Mouse (Mus musculus) 3T3-L1 (cell line): ENCODE results near the gene Yap1.

ENCODE experiments used
- DNase-seq: peaks from one replicate; pipeline ENCODE4 v3.0.0-alpha.2; 2015; ENCODE audit warnings: low read depth, low spot score

Yap1 gene

GRCm38 (mm10) chr9:8004370-8004991 lies at the start of gene Yap1:
Gene Yap1, minus strand, starts transcription at chr9:8004596.
- DNase-seq = peak; percentile 82

DNA sequence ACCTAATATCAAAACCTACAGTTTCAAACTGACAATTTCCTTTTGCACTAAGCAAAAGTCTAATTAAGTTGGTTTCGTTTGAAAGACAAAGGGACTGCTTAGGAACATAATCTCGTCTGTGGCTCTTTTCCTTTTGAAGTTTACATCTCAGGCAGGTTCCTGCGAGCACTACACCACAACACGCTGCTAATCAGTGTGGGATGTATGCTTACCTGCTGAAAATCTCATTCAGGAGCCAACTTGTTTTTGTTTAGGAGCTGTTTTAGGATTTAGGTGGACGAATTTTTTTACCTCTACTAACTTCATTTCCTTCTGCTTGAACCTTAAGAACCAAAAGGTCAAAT lies 38.6 kb upstream of the Yap1 start:
- no peak for DNase-seq

DNA sequence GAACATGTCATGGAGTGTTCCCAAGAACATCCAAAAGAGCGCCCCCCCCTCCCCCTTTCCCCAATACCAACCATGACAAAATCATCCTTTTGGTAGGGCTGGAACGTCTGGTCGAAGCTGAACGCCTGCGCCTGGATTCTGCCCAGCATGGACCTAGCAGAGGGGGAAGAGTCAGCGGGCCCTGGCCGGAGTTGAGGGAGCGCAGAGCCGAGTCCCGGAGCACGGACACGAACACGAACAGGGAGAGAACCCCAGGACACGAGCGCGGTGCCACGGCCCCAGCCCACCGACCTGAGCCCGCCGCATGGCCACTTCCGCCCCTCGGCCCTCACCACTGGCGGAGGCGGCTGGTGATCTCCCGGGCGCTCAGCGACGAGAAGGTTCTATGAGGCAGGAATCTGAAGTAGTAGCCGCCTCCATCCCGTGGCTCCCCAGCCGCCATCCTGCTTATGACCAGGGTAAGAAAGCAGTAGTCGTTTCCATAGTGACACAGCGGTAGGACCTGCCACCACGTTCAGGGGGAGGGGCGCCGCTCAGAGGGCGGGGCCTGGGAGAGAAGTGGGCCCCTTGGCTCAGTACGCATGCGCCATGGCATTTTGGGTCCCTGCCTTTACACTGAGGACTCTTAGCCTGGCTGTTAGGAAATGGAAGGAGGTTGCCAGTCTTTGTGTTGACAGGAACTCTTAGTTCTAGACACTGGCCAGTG lies 38.1 kb upstream of the Yap1 start, which contains the start of gene Cfap300:
Cfap300 (minus strand) TSS at position 486 of the 706 bp plus-strand sequence.
- DNase-seq = peak; percentile 97

DNA sequence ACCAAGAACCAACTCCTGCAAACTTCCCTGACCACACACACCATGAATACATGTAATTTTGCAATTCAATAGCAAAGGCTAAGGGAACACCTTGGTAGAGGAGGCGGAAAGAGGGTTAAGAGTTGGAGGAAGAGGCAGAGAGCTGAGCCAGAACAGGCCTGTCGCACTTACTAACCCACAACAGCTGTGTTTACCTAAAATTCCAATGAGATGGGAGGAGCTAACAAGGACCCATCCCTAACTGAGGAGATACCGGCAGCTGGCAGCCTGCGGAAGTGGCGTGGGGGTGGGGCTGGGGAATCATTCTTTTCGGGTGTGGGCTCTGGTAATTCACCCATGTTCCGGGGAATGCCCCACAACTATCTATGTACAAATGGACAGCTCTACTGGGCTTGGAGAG lies 31.1 kb upstream of the Yap1 start:
- DNase-seq = no peak

DNA sequence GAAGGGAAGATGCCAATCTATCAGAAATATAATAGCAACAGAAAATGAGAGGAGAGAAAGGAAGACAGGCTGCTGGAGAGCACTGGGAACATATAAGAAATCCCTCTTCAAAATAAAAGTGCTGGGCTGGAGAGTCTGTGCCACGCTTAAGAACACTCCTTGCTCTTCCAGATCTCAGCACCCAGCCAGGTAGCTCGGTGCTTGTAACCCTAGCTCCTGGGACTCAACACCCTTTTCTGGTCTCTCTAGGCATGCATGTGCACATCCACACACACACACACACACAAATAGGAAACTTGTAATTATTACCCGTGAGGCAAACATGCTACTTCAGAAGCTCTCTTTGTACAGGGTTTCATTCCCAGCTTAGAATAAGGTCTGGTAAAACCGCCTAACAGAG lies 30.7 kb upstream of the Yap1 start:
- no peak for DNase-seq

DNA sequence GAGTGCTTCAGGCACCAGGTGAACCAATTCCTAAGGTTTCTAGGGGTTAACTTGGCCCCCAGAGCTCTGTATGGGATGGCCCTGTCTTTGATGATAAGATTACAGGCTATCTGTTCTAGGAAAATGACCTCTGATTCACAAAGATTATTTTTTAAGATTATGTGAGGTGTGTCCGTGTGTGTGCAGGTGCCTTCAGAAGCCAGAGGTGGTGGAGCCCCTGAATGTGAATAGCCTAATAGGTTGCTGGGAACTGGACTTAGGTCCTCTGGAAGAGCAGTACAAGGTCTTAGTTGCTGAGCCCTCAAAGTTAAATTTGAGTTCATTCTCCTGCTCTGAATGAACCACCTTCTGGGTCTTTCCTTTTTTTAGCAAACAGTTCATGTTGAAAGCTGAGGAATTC lies 29.7 kb upstream of the Yap1 start:
- DNase-seq = no peak

GRCm38 (mm10) chr9:8032847-8033246 lies 28.5 kb upstream of the Yap1 start:
- no peak for DNase-seq

DNA sequence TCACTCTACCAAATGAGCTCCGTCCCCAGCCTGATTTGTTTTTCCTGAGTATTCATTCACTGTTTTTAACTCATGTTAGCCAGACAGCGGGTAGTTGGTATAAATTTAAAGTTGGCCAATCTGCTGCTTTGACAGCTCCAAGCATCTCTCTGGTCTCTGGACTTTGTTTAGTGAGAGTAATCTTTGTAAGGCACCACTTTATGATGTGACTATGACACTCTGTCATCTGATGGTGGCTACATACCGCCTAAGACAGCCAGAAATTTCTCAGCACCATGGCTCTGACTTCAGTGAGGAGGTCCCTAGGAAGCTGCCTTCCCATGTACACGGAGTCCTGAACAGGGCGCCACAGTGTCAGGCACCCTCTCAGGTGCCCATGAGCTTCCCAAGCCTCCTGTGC lies 14.2 kb upstream of the Yap1 start:
- DNase-seq = no peak

GRCm38 (mm10) chr9:8017253-8017913 lies 13.0 kb upstream of the Yap1 start:
- DNase-seq = peak; percentile 41

DNA sequence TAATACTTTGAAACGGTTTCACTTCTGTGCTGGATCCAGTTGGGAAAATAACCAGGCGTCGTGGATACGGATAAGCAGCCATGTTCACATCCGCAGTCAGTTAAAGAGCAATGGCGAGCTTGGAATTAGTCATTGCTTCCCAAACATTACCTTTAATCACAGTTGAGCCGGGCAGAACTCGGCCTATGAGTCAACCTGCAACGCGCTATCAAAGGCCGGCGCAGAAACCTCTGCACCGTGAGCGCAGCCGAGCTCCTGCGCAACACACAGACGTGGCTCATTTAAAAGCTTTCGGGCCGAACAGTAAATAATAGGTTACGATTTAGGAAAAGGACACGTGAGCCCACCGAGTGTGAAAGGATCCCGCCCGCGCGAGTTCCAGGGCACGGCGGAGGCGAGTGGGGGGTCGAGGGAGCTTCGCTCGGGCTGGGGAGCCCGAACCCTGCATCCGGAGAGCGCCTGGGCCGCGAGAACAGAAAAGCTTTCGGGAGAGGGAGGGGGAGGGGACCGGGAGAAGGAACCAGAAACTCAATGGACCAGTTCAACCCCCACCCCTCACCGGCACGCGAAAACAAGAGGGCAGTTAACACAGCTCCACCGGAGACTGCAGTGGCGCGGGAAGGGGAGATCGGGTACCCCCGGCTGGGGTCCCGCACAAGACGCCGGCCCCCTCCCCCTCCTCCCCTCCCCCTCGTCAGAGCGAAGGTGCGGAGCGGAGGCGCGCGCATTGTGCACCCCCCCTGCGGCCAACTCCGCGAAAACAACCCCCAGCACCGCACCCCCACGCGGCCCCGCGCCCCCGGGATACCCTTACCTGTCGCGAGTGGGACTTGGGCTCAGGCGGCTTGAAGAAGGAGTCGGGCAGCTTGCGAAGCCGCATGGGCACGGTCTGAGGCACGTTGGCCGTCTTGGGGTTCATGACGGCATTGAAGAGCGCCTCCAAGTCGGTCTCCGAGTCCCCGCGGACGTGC lies 810 bp downstream of the Yap1 start:
- DNase-seq = peak; percentile 81

- peak; percentile 31 for DNase-seq
These were observed 1.6 kb downstream of the Yap1 start for GRCm38 (mm10) chr9:8002806-8003205.

DNA sequence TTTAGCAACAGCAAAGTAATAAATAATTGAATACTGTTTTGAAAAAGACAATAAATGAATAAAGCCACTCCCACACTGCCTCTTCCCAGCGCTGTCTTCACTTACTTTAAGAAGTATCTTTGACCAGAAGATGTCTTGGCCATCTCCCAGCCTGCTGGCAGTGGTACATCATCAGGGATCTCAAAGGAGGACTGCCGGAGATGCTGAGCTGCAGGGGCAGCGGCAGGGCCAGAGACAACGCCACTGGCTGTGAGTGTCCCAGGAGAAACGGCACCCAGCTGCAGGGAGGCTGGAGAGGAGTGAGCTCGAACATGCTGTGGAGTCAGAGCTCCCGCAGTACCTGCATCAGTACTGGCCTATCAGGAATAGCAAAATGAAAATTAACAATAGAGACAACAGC lies 3.0 kb downstream of the Yap1 start:
- DNase-seq = no peak

DNA sequence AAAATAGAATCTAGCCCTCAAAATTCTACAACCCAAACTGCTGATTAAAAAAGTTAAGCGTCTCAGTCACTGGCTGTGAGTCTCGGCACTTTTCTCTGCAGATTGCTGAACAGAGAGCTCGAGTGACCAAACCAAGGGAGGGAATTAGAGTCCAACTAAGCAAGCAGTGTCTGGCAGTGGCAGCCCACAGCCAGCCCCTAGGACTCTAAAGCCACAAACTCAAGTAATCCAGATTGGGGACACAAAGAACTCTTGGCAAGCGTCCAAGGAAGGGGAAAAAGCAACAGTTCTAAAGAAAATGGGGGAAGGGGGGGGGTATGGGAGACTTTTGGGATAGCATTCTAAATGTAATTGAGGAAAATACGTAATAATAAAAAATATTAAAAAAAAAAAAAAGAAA lies 10.1 kb downstream of the Yap1 start:
- no peak for DNase-seq

- peak; percentile 56 for DNase-seq
These were observed 11.7 kb downstream of the Yap1 start for GRCm38 (mm10) chr9:7992651-7993050.

GRCm38 (mm10) chr9:7990897-7991296 lies 13.5 kb downstream of the Yap1 start:
- peak; percentile 35 for DNase-seq

- DNase-seq = no peak
These were observed 17.3 kb downstream of the Yap1 start for GRCm38 (mm10) chr9:7987119-7987518.

- no peak for DNase-seq
These were observed 20.1 kb downstream of the Yap1 start for GRCm38 (mm10) chr9:7984287-7984686.

GRCm38 (mm10) chr9:7983665-7984064 lies 20.7 kb downstream of the Yap1 start:
- DNase-seq = no peak

DNA sequence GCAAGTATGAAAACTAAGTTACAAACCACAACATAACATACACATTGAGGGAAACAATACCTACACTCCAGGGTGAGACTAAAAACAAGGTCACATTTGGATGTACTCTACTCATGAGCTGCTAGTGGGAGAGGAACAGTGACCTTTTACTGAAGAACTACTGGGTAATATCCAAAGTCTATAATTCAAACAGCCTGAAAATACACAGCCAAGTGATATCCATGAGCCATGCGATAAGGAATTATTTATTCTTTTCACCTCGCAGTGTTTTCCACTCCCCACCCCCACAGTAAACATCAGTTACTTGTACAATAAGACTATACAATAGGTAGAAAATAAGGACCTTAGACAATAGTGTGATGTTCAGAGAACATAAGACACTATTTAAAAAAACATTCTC lies 24.2 kb downstream of the Yap1 start:
- DNase-seq = no peak

DNA sequence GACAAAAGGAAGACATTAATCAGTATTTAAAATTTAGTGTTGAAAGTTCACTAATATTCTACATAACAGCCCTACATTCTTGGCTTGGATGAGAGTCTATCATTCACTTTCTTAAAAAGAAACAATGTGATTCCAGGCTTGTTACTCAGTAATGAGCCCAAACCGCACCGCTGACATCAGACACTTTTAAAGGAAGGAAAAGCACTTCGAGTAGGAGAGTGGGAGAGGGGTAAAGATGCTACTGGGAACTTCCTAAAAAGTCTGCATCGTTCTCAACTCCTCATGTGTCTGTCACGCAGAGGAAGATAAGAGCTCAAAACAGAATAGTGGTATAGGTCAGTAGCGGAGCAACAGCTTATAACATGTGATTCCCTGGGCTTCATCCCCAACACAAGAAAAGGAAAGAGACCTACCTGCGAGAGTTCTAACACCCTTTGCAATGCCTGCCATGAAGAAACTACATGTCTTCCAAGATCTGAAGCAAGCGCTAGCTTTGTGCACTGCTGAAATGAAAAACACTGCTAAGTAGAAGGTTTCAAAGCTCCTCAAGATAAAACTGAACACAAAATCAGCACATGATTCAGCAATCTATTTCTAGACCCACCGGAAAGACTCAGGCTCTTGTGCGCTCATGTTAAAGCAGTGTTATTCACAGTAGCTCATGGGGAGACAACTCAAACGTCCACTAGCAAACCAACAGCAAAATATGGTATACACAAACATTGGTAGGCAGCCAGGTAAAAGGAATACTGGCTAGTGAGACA lies 25.1 kb downstream of the Yap1 start:
- no peak for DNase-seq

DNA sequence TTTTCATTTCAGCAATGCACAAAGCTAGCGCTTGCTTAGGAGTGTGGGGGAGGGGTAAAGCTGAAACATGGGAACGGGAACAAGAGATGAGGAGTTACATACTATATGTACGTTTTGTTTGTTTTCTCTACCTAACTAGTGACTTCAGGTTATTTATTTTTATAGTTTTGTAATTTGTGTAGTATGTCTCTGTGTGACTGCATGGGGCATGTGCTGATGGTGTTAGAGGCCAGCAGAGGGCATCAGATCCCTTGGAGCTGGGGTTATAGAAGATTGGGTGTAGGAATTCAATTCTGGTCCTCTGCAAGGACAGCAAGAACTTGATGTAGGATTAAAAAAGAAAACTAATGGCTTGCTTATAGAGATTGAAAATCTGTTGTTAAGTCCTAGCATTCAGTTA lies 25.9 kb downstream of the Yap1 start:
- DNase-seq = peak; percentile 34
